Mouse (Mus musculus): ENCODE results near the gene Wdr27.
"Not testable (repeated sequence)": the region's sequence is repeated elsewhere in the genome, so short reads cannot be mapped to it uniquely, and the experiment has no call there.

Wdr27 gene

DNA sequence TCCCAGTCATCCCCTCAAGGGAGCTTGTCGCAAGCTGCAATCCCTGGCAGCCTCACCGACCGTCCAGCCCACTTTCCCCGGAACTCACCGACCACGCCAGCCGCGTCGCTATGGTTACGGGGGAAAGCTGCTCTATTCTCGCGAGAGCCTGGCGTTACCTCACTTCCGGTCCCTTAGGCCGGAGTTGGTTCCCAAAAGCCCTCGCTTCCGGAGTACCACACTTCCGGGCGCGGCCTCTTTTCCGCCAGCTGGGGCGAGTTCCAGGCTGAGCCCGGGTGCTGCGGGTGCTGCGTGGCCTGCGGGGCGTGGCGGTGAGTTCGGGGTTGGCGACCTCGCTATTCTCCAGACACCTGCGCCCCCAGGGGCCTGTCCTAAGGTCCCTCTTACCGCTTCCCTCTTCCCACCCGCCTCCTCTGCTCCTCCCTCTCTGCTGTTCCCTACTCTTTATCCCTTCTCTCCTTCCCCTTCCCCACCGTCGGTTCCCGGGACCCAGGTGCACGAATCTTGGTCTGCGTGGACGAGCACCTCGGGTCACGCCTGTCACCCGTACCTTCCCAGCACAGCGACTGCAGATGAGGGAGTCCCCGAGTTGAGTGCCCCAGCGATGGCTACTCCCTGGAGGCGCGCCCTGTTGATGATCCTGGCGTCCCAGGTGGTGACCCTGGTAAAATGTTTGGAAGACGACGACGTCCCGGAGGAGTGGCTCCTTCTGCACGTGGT is at the start of gene Wdr27, which contains the start of gene 1600012H06Rik:
Wdr27 (minus strand) TSS at position 150 of the 720 bp plus-strand sequence.
1600012H06Rik (plus strand) TSS at position 176 of the 720 bp plus-strand sequence.
- DNase-seq (ENCODE audit: inconsistent ontology term): peak; percentile 98

DNA sequence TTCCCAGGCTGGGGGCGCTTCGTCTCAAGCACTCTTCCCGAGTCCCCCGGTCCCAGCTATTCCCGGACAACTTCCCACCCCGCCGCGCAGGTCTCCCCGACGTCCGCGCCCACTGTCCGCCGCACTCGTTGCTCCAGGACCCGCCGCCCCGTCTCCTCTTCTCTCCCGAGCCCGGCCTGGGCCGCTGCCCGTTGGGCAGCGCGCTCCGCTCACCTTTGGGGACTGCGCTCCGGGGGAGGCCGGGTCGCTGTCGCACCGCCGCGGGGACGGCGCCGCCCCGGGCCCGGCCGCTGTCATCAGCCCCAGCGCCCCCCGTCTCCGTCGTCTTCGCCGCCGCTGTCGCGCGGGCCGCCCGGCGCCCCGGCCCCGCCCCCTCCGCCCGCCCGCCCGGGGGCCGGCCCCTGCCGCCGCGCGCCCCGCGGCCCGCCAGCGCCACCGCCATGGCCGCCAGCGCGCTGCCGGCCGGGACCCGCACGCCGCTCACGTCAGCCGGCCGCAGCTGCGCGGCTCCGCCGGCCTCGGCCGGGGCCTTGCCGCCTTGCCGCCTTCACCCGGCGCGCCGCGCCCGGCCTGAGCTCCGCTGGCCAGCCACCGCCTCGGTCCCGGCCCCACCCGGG is 49.7 kb upstream of the Wdr27 start:
- DNase-seq (ENCODE audit: inconsistent ontology term): not testable (repeated sequence)

- not testable (repeated sequence) for DNase-seq (ENCODE audit: inconsistent ontology term)
Measured at GRCm38 (mm10) chr17:14990116-14990702, 47.3 kb upstream of the Wdr27 start.

- not testable (repeated sequence) for DNase-seq (ENCODE audit: inconsistent ontology term)
Measured at GRCm38 (mm10) chr17:14978362-14979038, 35.5 kb upstream of the Wdr27 start, which contains the start of the genes 9030025P20Rik and Gm3417. Gene 9030025P20Rik, plus strand, starts transcription at chr17:14978468. Gene Gm3417, minus strand, starts transcription at chr17:14978790.

- not testable (repeated sequence) for DNase-seq (ENCODE audit: inconsistent ontology term)
Measured at GRCm38 (mm10) chr17:14977718-14978361, 34.9 kb upstream of the Wdr27 start.

- not testable (repeated sequence) for DNase-seq (ENCODE audit: inconsistent ontology term)
Measured at GRCm38 (mm10) chr17:14968373-14968913, 25.5 kb upstream of the Wdr27 start.

- DNase-seq (ENCODE audit: inconsistent ontology term): not testable (repeated sequence)
Measured at GRCm38 (mm10) chr17:14961557-14962154, 18.7 kb upstream of the Wdr27 start.

GRCm38 (mm10) chr17:14960951-14961556 is 18.1 kb upstream of the Wdr27 start, which contains the start of gene Phf10:
Gene Phf10, minus strand, starts transcription at chr17:14961273.
- peak; percentile 31 for DNase-seq (ENCODE audit: inconsistent ontology term)

- peak; percentile 11 for DNase-seq (ENCODE audit: inconsistent ontology term)
Measured at GRCm38 (mm10) chr17:14960520-14960919, 17.6 kb upstream of the Wdr27 start.

DNA sequence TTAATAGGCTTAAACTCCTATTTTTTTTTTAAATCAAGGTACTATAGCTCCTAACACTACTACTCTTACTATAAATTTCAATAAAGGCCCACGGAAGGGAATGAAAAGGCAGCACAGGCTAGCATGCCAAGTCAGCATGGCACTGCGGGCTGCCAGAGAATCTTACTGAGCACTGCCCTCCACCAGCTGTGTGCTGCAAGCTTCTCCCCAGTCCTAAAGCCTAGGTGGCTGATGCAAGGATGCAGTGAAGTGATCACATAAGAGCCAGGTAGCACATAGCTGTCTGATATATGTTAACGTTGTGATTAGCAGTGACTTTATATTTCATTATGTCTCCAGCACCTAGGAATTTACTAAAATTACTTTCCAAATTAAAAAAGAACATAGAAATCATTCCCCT is 17.0 kb upstream of the Wdr27 start:
- peak; percentile 20 for DNase-seq (ENCODE audit: inconsistent ontology term)

GRCm38 (mm10) chr17:14958686-14959327 is 15.8 kb upstream of the Wdr27 start:
- DNase-seq (ENCODE audit: inconsistent ontology term): no peak

DNA sequence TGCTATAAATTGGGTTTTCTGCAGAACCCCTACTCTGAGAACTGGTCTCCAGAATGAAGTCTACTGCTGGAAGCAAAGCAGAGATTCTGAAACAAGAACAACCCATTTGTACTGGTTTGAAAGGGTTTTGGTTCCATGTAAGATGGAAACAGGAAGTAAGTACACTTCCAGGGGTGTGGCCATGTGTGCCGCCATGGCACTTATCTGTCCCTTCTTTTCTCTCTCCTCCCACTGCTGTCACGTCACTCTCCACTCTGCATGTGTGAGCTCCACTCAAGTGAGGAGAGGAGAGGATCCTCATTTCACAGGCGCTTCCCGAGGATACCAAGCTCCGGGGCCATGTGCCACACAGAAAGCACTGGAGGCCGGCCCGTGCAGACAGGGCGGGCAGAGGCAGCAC is 10.5 kb upstream of the Wdr27 start:
- DNase-seq (ENCODE audit: inconsistent ontology term): no peak

- DNase-seq (ENCODE audit: inconsistent ontology term): no peak
Measured at GRCm38 (mm10) chr17:14949161-14949827, 6.3 kb upstream of the Wdr27 start.

- DNase-seq (ENCODE audit: inconsistent ontology term): no peak
Measured at GRCm38 (mm10) chr17:14944551-14944950, 1.6 kb upstream of the Wdr27 start.

DNA sequence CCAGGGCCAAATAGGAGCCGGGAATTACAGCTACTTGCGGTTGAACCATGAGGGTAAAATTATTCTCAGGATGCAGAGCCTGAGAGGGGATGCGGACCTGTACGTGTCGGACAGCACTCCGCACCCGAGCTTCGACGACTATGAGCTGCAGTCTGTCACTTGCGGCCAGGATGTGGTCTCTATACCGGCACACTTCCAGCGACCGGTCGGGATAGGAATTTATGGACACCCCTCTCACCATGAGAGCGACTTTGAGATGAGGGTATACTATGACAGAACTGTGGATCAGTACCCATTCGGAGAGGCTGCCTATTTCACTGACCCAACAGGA is 736 bp upstream of the Wdr27 start:
- no peak for DNase-seq (ENCODE audit: inconsistent ontology term)

DNA sequence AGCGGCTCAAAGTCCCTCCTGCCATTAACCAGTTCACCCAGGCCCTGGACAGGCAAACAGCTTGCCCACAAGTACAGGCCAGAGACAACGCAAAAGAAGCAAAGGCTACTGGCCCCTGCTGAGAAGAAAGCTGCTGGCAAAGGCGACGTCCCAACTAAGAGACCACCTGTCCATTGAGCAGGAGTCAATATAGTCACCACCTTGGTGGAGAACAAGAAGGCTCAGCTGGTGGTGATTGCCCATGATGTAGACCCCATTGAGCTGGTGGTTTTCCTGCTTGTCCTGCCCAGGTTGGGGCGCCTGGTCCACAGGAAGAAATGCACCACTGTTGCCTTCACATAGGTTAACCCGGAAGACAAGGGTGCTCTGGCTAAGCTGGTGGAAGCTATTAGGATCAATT is 777 bp downstream of the Wdr27 start:
- DNase-seq (ENCODE audit: inconsistent ontology term): not testable (repeated sequence)

GRCm38 (mm10) chr17:14935841-14936605 is 6.9 kb downstream of the Wdr27 start:
- no peak for DNase-seq (ENCODE audit: inconsistent ontology term)

DNA sequence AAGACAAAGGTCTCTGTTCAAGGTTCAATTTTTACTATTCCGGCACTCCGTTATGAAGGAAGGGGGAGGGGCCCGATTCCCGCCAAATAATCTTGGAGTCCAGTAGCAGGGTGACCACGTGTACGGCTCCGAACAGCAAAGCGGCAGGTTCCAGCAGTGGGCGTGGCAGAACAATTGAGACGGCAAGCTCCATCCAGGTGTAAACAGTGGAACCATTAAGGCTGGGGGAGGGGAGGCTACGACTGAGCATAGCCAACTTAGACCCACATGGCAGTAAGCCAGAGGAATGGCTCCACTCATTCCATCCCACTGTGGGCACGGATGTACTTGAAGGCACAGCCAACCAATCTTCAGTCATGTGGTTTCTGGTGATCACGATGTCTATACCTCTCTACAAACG is 7.7 kb downstream of the Wdr27 start:
- DNase-seq (ENCODE audit: inconsistent ontology term): not testable (repeated sequence)

DNA sequence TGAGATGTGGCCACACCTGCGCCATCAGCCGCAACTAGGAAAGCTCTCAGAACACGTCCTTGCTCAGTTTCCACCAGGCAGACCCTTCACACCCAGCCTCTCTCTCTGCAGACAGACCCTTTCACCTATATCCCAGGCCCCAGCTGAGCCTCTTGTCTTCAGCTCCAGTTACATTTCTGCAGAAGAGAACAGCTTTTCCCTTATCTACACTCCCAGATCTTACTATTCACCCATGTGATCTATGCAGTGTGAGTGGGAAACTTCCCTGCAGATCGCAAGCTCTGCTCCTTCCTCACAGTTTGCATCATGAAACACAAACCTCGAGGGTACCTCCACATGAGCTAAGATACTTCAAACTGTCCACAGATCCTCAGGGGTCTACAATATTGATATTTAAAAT is 11.5 kb downstream of the Wdr27 start:
- DNase-seq (ENCODE audit: inconsistent ontology term): no peak
